Mouse (Mus musculus): Measurements from ENCODE around the gene Gm4756. TPM values are rescaled to one million over a fixed set of nuclear protein-coding genes. Genes with fewer than 3 reads are reported as not detected.
"Not testable (repeated sequence)": the region's sequence is repeated elsewhere in the genome, so short reads cannot be mapped to it uniquely, and the experiment has no call there.

Gene Gm4756
- polyA plus RNA-seq (2014; fragmentation: Nextera tagmentation; extraction: Ambion mirVana), result not detected in 2 replicates

- 78% methylated on average over 11 of the region's 11 CpGs for WGBS
- no peak for ATAC-seq (ENCODE audit: low read depth)
- Histone ChIP-seq H3K4me1 (ENCODE audit: control insufficient read depth, insufficient read depth, low read length) (no peaks in the 10 kb centered on the region), H3K9me3 (ENCODE audit: control insufficient read depth, low read length) (no peaks in the 10 kb centered on the region), H3K4me2 (ENCODE audit: low read depth, low read length) (no peak within 1 kb of the TSS), H3K9ac (ENCODE audit: low read depth, low read length) (no peak within 1 kb of the TSS), H3K27ac (replicated peaks; ENCODE audit: low read depth, low read length) (no peak within 1 kb of the TSS), H3K4me3 (ENCODE audit: low read depth, low read length) (no peak within 1 kb of the TSS), H3K27me3 (replicated peaks; ENCODE audit: control insufficient read depth, insufficient read depth, low read length) (no peaks in the 10 kb centered on the region), H3K36me3 (ENCODE audit: control insufficient read depth, insufficient read depth, low read length) (no peaks in the 10 kb centered on the region)
- DNase-seq (ENCODE audit: low spot score), result no peak
Observed at GRCm38 (mm10) chr12:72649611-72650330, at the start of gene Gm4756. Gm4756 (minus strand) TSS chr12:72649661.

- H3K4me2 ChIP-seq (ENCODE audit: low read depth, low read length), result no peak overlapping the region
- no peaks in the 10 kb centered on the region for H3K27me3 ChIP-seq (replicated peaks; ENCODE audit: control insufficient read depth, insufficient read depth, low read length)
- WGBS, result 44% methylated on average over 9 of the region's 9 CpGs
- no peaks in the 10 kb centered on the region for H3K36me3 ChIP-seq (ENCODE audit: control insufficient read depth, insufficient read depth, low read length)
- no peaks in the 10 kb centered on the region for H3K9me3 ChIP-seq (ENCODE audit: control insufficient read depth, low read length)
- DNase-seq (ENCODE audit: low spot score) (peak; percentile 10), ATAC-seq (ENCODE audit: low read depth) (no peak)
- H3K9ac ChIP-seq (ENCODE audit: low read depth, low read length), result no peak overlapping the region
- no peak overlapping the region for H3K27ac ChIP-seq (replicated peaks; ENCODE audit: low read depth, low read length)
- H3K4me1 ChIP-seq (ENCODE audit: control insufficient read depth, insufficient read depth, low read length), result no peaks in the 10 kb centered on the region
- H3K4me3 ChIP-seq (ENCODE audit: low read depth, low read length), result no peak overlapping the region
Observed at GRCm38 (mm10) chr12:72694901-72695463, 45.5 kb upstream of the Gm4756 start.

DNA sequence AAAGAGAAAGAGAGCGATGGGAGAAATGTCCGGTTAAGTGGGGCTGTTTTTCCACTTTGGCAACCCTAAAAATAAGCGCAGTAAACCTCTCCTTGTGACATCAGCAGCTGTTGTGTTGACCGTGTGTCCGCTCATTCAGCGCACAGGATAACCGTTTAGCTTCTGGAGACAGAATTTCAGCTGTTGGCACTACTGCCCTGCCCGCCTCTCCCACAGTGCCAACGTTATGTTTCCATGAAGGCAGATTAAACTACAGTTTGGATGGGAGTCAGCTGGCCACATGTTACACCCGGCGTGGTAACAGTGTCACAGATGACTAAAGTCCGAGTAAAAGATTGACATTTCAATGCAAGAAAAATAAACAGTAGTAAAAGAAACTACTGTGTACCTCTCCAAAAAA is 45.0 kb upstream of the Gm4756 start:
- H3K36me3 ChIP-seq (ENCODE audit: control insufficient read depth, insufficient read depth, low read length), result no peaks in the 10 kb centered on the region
- ATAC-seq (ENCODE audit: low read depth) (peak; percentile 57; the same call in 1 of the 2 replicates), DNase-seq (ENCODE audit: low spot score) (peak; percentile 56)
- no peak overlapping the region for H3K4me2 ChIP-seq (ENCODE audit: low read depth, low read length)
- no peak overlapping the region for H3K9ac ChIP-seq (ENCODE audit: low read depth, low read length)
- H3K4me1 ChIP-seq (ENCODE audit: control insufficient read depth, insufficient read depth, low read length), result no peaks in the 10 kb centered on the region
- no peaks in the 10 kb centered on the region for H3K27me3 ChIP-seq (replicated peaks; ENCODE audit: control insufficient read depth, insufficient read depth, low read length)
- whole genome bisulfite sequencing, result 66% methylated on average over 12 of the region's 12 CpGs
- no peaks in the 10 kb centered on the region for H3K9me3 ChIP-seq (ENCODE audit: control insufficient read depth, low read length)
- no peak overlapping the region for H3K27ac ChIP-seq (replicated peaks; ENCODE audit: low read depth, low read length)
- H3K4me3 ChIP-seq (ENCODE audit: low read depth, low read length), result no peak overlapping the region

GRCm38 (mm10) chr12:72693895-72694294 is 44.4 kb upstream of the Gm4756 start:
- no peaks in the 10 kb centered on the region for H3K36me3 ChIP-seq (ENCODE audit: control insufficient read depth, insufficient read depth, low read length)
- no peak overlapping the region for H3K4me3 ChIP-seq (ENCODE audit: low read depth, low read length)
- H3K27me3 ChIP-seq (replicated peaks; ENCODE audit: control insufficient read depth, insufficient read depth, low read length), result no peaks in the 10 kb centered on the region
- no peak overlapping the region for H3K4me2 ChIP-seq (ENCODE audit: low read depth, low read length)
- WGBS, result 43% methylated on average over 6 of the region's 6 CpGs
- no peak overlapping the region for H3K27ac ChIP-seq (replicated peaks; ENCODE audit: low read depth, low read length)
- H3K9me3 ChIP-seq (ENCODE audit: control insufficient read depth, low read length), result no peaks in the 10 kb centered on the region
- peak overlapping the region; percentile 25; the same call in 1 of the 2 replicates for H3K9ac ChIP-seq (ENCODE audit: low read depth, low read length)
- DNase-seq (ENCODE audit: low spot score), result peak; percentile 84
- H3K4me1 ChIP-seq (ENCODE audit: control insufficient read depth, insufficient read depth, low read length), result no peaks in the 10 kb centered on the region
- no peak for ATAC-seq (ENCODE audit: low read depth)

DNA sequence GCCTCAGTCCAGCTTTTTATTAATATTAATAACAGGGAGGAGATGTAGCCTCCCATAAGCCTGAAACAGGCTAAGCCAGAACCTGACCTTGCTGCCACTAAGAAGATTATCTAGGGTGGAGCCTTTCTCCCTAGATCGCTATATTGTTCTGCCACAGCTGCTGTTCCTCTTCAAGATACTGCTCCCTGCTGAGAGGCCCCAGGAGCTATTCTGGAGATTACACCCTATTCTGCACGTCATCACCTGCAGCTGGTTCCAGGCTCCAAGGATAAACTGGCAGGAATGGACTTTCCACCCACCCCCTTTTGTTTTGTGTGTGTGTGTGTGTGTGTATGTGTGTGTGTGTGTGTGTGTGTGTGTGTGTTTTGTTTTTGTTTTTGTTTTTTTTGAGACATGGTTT is 38.8 kb upstream of the Gm4756 start:
- not testable (repeated sequence) for ATAC-seq (ENCODE audit: low read depth); H3K9me3 ChIP-seq (ENCODE audit: control insufficient read depth, low read length)
- WGBS, result 50% methylated on average over 2 of the region's 2 CpGs

GRCm38 (mm10) chr12:72687741-72688140 is 38.3 kb upstream of the Gm4756 start:
- DNase-seq (ENCODE audit: low spot score); H3K9me3 ChIP-seq (ENCODE audit: control insufficient read depth, low read length); H3K4me2 ChIP-seq (ENCODE audit: low read depth, low read length); H3K9ac ChIP-seq (ENCODE audit: low read depth, low read length); H3K27ac ChIP-seq (replicated peaks; ENCODE audit: low read depth, low read length); H3K27me3 ChIP-seq (replicated peaks; ENCODE audit: control insufficient read depth, insufficient read depth, low read length); H3K4me1 ChIP-seq (ENCODE audit: control insufficient read depth, insufficient read depth, low read length); H3K4me3 ChIP-seq (ENCODE audit: low read depth, low read length); ATAC-seq (ENCODE audit: low read depth); H3K36me3 ChIP-seq (ENCODE audit: control insufficient read depth, insufficient read depth, low read length): not testable (repeated sequence)
- 35% methylated on average over 6 of the region's 6 CpGs for WGBS

More for the DNA sequence above, 38.8 kb upstream of the Gm4756 start:
- not testable (repeated sequence) for H3K4me2 ChIP-seq (ENCODE audit: low read depth, low read length); H3K4me1 ChIP-seq (ENCODE audit: control insufficient read depth, insufficient read depth, low read length); DNase-seq (ENCODE audit: low spot score); H3K27me3 ChIP-seq (replicated peaks; ENCODE audit: control insufficient read depth, insufficient read depth, low read length); H3K4me3 ChIP-seq (ENCODE audit: low read depth, low read length); H3K27ac ChIP-seq (replicated peaks; ENCODE audit: low read depth, low read length); H3K9ac ChIP-seq (ENCODE audit: low read depth, low read length); H3K36me3 ChIP-seq (ENCODE audit: control insufficient read depth, insufficient read depth, low read length)

GRCm38 (mm10) chr12:72686566-72686965 is 37.1 kb upstream of the Gm4756 start:
- not testable (repeated sequence) for ATAC-seq (ENCODE audit: low read depth); H3K27me3 ChIP-seq (replicated peaks; ENCODE audit: control insufficient read depth, insufficient read depth, low read length); H3K4me1 ChIP-seq (ENCODE audit: control insufficient read depth, insufficient read depth, low read length); H3K9ac ChIP-seq (ENCODE audit: low read depth, low read length); H3K4me3 ChIP-seq (ENCODE audit: low read depth, low read length); H3K4me2 ChIP-seq (ENCODE audit: low read depth, low read length); DNase-seq (ENCODE audit: low spot score); H3K9me3 ChIP-seq (ENCODE audit: control insufficient read depth, low read length); H3K27ac ChIP-seq (replicated peaks; ENCODE audit: low read depth, low read length); H3K36me3 ChIP-seq (ENCODE audit: control insufficient read depth, insufficient read depth, low read length)
- 73% methylated on average over 4 of the region's 4 CpGs for WGBS

DNA sequence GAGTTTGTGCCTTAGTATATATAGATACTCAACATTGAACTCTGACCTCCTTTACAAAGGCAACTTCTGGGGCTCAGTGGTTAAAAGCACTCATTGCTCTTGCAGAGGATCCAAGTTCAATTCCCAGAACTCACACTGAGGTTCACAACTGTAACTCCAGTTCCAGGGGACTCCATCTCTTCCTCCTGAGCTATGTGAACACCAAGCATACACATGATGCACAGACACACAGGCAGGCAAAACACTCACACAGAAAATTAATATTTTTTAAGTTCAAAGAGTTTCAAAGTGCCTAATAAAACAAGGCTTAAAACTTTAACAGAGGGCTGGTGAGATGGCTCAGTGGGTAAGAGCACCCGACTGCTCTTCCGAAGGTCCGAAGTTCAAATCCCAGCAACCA is 34.2 kb upstream of the Gm4756 start:
- Histone ChIP-seq H3K9me3 (ENCODE audit: control insufficient read depth, low read length) (no peaks in the 10 kb centered on the region), H3K27ac (replicated peaks; ENCODE audit: low read depth, low read length) (no peak overlapping the region), H3K27me3 (replicated peaks; ENCODE audit: control insufficient read depth, insufficient read depth, low read length) (no peaks in the 10 kb centered on the region), H3K9ac (ENCODE audit: low read depth, low read length) (no peak overlapping the region), H3K4me1 (ENCODE audit: control insufficient read depth, insufficient read depth, low read length) (no peaks in the 10 kb centered on the region), H3K4me3 (ENCODE audit: low read depth, low read length) (no peak overlapping the region), H3K36me3 (ENCODE audit: control insufficient read depth, insufficient read depth, low read length) (no peaks in the 10 kb centered on the region), H3K4me2 (ENCODE audit: low read depth, low read length) (no peak overlapping the region)
- 97% methylated on average over 3 of the region's 3 CpGs for WGBS
- no peak for ATAC-seq (ENCODE audit: low read depth)
- DNase-seq (ENCODE audit: low spot score), result no peak
